Mouse (Mus musculus): ENCODE results near the gene Slc13a4.

DNA sequence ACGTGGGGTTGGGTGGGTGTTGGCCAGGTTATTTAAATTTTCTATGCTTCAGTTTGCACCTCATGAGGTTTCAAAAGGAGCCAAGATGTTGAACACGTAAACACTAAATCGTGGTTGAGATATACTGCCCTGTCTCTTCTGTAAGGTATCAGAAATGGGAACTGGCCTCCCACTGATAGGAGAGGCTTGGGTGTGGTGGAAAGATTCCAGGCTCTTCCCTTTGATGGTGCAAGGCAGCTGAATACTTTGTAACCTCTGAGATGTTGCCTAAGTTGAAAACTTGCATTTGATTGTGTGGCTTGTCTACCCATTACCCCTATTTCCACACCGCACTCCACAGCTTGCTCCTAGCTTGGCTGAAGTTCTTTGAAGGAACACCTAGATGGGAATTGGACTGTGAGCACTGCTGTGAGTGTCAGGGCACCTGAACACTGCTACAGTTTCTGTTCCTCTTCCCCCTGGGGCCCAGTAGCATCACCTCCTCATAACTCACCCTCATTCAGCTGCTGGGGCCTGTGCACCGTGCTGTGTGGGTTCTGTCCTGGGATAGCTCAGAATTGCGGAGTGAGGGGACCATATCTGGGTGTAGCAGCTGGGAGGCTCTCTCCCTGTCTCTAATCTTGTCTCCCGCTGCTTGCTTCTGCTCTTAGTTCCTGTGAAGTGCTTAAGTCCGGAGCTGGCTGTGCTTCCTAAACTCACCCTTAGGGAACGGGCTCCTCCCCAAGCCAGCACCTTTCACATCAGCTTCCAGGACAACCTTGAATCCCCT is 53.6 kb downstream of the Slc13a4 start:
- TF ChIP-seq CTCF (IDR thresholded peaks at IDR 0.05) (0 out of 2 replicates have a peak, but pooled peaks have one; percentile 13), POLR2A (IDR thresholded peaks at IDR 0.05; ENCODE audit: insufficient read depth, low read depth, low read length) (no peak)
